Mouse (Mus musculus) left cerebral cortex, adult 11 months (tissue): ENCODE data around the gene Lxn.

ENCODE experiments used
- DNase-seq: peaks from one replicate; pipeline ENCODE4 v3.0.0; 2022; ENCODE audit warnings: low spot score

Gene Lxn

DNA sequence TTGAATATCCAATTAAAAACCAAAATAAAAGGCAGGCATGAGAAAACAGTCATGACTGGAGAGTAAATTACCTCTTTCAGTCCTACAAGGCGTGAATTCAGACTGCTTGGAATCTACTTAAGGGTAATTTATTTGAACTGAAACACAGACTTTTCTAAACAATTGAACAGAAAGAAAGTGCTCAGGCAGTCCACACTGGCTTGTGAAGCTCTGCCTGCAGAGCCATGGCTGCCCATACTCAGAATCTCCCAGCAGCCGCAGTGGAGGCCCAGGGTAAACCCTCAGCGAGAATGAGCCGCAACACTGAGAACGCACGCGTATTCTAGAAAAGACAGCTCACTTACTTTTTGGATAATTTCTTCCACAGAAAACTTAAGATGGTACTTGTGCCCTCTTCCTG is 1.7 kb downstream of the Lxn start:
- DNase-seq = no peak

DNA sequence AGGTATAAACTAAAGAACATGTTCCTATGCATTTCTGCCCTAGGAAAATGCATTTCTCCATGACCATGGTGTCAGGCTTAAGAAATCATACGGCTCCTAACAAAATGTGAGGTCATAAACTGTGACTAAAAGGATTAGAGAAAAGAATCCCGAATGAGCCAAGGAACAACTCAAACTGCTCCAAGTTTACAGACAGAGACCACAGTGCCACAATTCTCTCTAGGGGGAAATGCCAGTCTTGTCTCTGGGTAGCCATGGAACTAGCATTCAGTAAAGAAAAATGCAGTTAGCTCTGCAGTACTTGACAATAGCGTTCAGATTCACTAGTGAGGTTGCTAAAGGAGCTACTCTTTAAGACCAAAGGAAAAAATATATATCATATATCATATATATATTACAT is 3.8 kb downstream of the Lxn start:
- DNase-seq = no peak

DNA sequence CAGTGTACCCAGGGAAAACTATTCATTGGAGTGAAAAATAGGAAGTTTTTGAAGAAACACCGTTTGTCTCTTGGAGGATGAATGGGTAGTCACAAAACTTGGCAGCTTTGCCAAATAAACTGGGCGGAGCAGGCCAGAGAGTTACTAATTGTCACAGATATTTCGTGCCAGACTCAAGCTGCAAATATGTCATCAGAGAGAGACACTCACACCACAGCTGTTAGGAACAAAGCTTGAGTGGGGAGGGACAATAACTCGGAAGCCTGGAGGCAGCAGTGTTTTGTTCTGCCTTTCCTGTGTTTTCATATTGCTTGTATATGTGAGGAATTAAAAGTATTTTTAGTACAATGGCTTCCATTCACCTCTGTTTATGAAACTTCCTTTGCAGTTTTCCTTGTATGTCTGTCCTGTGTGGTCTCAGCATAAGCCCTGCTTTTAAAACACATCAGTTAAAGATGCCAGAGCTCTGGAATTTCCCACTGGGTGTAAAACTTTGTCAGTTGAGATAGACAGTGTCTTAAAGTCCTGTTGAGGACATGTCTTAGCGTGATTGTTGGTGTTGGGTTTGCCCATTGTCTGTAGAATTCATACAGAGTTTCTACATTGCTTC is 13.0 kb downstream of the Lxn start:
- DNase-seq = no peak

DNA sequence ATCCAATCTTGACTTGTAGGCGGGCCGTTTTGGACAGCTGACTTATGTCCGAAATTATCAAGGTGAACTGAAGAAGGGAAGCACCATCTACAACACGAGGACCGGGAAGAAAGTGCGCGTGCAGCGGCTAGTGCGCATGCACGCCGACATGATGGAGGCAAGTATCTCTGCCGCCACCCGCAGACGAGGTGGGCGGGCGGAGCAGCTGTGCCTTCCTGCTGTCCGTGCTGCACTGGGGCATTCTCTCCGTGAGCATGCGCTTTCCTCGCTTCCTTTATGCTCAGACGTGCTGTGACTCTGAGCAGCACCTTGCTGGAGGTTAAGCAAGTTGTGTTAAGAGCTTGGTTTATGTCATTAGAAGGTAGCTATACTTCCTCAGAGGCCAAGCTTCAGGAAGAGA is 14.1 kb downstream of the Lxn start:
- no peak for DNase-seq

DNA sequence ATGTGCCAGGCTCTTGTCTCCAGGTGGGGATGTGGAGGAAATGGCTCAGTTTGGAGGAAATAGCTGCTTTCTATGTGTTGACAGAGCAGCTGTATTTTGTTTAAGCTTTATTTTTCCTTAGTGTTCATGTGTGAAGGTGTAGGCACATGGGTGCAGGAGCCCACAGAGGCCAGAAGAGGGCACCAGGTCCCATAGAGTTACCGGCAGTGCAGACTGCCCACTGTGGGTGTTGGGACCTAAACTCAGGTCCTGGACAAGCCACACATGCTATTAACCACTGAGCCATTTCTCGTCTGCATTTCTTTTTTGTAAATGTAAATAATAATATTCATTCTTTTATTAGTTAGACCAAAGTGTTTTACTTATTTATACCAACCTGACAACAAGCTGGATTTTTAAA is 16.6 kb downstream of the Lxn start:
- DNase-seq = no peak

GRCm38 (mm10) chr3:67434011-67434410 is 29.7 kb downstream of the Lxn start:
- no peak for DNase-seq

- DNase-seq = peak; percentile 75
Measured at GRCm38 (mm10) chr3:67429999-67430380, 33.7 kb downstream of the Lxn start, which contains the start of gene Gfm1. TSS of gene Gfm1 (plus strand) at chr3:67430096.

- DNase-seq = no peak
Measured at GRCm38 (mm10) chr3:67429338-67429998, 34.3 kb downstream of the Lxn start.
